Mouse (Mus musculus) right cerebral cortex, postnatal 25 days (tissue): ENCODE measurements around the gene Car10.

Source experiments
- DNase-seq: peaks from one replicate; pipeline ENCODE4 v3.0.0; 2022

Car10 gene

GRCm38 (mm10) chr11:93501671-93502070 is 403.8 kb downstream of the Car10 start:
- no peak for DNase-seq

GRCm38 (mm10) chr11:93502864-93503263 is 405.0 kb downstream of the Car10 start:
- no peak for DNase-seq

DNA sequence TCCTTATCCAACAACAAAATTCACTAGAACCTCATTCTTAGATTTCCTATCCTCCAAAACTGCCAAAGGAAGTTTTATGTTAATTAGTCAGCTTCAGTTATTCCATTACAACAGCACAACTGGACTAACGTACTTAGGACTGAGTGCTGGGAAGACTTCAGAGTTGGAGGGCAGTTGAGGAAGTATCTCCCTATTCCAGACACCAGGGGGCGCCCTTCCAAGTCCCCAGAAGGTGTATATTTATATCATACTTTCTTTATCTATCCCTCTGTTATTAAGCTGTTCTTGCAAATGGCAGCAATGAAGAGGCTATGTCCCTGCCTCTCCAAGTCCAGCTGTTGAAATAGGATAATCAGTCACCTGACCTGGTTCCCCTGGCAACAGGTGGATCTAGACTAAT is 405.6 kb downstream of the Car10 start:
- DNase-seq: no peak

DNA sequence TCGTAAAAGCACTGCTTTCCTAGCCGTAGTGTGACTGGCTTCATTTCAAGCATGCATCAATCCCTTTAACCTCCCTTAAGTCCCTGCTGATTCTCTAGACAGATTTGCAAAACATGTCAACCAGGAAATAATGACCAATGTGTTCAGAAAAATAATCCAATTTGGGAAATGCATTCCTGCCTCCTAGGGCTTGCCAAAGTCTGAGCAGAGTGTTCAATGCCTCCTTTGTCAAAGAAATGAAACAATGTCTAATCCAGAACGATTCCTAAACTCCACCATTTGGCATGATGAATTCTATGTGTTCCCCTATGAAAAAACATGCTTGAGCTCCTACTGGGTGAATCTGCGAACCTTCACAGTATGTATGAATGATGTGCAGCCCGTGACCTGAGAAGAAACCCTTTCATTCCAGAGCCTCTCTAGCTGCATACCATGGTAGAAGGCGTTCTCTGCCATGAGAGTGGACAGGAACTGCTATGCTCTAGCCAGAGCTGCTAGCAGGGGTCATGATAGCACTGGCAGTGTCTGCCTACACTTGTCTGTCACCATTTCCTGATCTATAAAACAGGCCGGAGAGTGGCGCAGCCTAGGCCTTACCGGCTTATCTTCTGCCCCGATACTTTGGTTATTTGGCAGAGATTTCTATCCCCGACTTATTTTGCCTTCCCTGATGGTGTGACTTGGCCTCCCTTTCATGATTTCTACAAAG is 411.9 kb downstream of the Car10 start:
- DNase-seq: no peak

DNA sequence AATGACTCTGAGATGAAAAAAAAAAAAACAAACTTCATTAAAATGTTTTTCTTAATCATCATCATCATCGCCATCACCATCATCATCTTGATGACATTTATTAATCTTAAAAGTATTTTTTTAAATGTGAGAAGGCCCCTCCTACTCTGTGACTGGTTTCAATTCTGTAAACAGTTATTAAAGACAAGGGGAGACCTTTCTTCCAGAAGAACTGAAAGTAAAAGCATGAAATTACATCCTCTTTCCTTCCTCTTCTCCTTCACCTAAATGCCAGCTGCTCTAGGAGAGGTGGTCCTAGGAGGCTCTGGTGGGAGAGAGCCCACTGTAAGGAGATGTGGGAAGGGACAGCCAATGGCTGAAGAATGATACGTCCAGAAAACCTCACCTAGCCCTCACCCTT is 415.0 kb downstream of the Car10 start:
- no peak for DNase-seq

GRCm38 (mm10) chr11:93514396-93514795 is 416.6 kb downstream of the Car10 start:
- no peak for DNase-seq

GRCm38 (mm10) chr11:93515566-93515965 is 417.7 kb downstream of the Car10 start:
- no peak for DNase-seq

- no peak for DNase-seq
Measured at GRCm38 (mm10) chr11:93516216-93516615, 418.4 kb downstream of the Car10 start.

- DNase-seq: no peak
Measured at GRCm38 (mm10) chr11:93516946-93517345, 419.1 kb downstream of the Car10 start.

GRCm38 (mm10) chr11:93522501-93522900 is 424.7 kb downstream of the Car10 start:
- no peak for DNase-seq

DNA sequence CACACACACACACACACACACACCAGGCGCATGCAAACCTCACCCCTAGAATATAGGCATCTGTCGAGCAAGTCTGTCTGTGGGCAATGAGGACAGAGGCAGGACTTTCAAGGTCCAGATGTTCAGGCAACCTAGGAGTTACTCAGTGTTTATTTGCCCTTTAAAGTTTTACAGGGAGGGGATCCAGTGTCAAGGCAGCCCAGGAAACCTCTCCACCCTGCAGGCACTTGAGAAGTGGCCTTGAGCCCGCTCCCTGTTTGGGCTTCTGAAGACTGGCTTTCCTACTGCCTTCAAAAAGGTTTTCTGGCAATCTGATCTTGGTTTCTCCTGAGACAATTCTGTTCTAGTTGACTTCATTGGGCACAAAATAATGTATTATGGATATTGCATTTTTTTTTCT is 428.1 kb downstream of the Car10 start:
- no peak for DNase-seq

- no peak for DNase-seq
Measured at GRCm38 (mm10) chr11:93531029-93531680, 433.3 kb downstream of the Car10 start.

DNA sequence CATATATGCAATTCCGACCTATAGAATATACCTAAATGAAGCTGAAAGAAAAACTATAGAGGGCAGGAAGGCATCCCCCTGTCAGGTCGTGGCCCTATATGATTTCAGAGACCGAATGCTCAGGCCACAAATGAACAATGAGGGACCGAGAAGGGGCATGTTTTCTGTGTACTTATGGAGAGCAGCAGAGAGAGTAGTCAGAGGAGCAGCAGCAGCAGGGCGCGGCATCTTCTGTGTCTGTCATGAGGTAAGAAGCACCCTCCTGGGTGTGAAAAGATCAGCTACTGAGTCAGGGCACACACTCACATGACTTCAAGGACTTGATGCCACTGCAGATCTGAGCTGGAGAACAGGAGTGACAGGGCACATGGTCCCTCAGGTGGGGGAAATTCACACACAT is 438.4 kb downstream of the Car10 start:
- DNase-seq: no peak

- DNase-seq: no peak
Measured at GRCm38 (mm10) chr11:93548904-93549303, 451.1 kb downstream of the Car10 start.

DNA sequence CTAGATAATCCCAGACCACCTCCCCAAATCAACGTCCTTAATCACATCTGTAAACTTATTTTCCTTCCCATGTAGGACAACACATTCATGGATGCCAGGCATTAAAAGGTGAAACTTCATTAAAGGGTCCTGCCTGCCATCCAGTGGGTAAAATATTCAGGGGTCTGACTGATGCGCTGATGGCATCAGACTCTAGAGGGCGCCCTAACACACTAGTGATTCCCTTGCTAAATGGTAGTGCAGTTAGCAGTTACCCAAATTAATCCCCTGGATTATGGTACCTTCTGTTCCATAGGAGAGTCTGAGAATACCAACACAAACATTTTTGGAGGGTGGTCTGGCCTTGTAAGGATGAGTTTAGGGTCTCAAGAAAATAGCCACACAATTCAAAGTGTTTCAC is 453.1 kb downstream of the Car10 start:
- no peak for DNase-seq

DNA sequence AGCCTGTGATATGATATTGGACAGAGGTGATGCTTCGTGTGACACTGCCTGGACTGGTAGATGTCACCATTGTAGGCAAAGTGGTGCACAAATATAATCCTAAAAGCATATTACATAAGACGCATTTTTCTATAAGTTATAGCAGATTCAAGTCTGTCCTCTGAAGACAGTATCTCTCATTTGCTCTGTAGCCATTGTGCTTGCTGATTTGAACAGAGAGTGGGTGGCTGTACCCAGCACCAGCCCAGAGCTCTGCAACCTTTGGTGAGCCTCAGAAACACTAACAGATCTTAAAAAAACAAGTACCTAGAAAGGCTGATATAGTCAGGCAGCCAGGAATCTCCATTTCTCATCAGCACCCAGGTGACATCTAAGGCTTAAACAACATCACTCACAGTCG is 461.3 kb downstream of the Car10 start:
- DNase-seq: no peak

DNA sequence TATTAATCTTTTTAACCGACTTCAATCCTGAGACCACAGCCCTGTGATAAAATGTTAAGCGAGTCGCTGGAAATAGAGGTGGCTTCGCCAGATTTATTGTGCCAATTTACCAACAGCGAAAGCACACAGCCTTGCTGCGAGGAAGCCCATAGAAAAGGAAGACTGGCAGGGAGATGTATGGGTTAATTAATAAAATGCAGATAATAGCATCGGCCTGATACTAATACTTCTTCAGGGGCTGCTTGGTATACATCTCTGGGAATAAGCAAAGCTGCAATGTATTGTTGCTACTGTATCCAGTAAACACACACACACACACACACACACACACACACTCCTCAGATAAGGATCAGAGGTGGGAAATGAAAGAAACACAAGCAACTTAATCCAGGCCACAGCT is 462.7 kb downstream of the Car10 start:
- DNase-seq: no peak

DNA sequence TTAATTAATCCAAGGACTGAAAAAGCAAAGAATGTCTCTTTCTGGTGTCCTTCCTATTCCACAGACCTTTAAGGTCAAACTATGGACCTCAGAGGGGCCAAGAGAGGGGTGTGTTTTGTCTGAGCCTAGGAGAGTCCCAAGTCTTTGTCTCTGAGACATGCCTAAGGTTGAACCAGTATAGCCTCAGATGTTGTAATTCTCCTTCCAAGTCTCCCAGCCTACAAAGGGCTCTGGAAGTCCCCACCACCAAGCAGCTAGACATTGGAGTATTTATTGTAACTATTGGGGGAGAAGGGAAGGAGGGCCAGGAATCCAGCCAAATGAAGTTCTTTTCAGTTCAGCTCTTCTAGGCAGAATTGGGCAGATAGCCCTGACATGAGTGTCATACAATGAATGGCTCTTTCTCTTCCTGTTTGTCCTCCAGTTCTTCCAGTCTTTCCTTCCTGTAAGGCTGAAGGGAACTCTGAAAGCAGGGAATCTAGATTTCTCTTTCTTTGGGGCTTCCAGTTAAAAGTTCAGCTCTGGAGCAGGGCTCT is 464.6 kb downstream of the Car10 start:
- no peak for DNase-seq

GRCm38 (mm10) chr11:93565756-93566155 is 467.9 kb downstream of the Car10 start:
- DNase-seq: peak; percentile 77

DNA sequence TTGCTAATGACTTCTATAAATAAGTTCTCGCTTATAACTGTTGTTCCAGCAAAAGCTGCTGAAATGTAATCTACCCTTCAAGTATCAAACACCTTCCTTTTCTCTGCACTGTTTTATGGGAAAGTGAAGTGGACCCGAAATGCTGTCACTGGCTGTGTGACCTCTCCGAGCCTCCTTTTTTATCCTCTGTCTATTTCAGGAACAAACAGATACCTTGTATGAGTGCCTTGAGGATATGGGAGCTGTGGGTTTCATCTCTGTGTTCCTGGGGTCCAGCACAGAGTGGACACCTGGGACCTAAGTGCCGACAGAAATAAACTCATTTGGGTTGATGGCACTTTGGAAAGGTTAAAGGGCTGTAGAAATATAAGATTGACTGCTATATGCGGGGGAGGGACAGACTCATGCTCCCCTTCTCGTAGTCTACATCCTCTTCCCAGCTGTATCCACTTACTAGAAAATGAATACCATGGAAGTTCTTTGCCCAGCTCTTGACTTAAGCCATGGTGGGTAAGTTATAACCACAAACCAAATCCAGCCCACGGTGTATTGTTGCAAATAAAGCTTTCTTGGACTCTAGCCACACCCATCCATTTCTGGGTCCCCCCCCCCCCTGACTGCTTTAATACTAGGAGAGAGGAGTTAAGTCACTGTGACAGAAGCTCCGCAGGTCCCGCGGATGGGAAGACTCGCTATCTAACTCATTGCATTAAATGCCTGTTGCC is 474.3 kb downstream of the Car10 start:
- DNase-seq: no peak

DNA sequence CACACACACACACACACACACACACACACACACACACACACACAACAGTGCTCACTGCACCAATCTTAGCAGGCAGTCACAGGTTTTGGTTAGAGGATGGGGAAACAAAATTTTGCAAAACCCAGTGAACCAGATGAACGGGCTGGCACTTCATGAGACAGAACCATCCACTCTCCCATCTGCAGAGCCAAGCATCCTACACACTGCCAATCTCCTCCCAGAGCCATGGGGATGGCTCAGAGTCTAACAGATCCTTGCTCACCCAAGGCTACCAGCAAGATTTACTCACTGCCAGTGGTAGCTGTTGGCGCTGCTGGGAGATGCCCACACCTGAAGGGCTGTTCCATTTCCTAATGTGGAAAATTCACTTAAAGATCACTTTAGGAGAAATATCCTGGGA is 479.6 kb downstream of the Car10 start:
- peak; percentile 54 for DNase-seq

DNA sequence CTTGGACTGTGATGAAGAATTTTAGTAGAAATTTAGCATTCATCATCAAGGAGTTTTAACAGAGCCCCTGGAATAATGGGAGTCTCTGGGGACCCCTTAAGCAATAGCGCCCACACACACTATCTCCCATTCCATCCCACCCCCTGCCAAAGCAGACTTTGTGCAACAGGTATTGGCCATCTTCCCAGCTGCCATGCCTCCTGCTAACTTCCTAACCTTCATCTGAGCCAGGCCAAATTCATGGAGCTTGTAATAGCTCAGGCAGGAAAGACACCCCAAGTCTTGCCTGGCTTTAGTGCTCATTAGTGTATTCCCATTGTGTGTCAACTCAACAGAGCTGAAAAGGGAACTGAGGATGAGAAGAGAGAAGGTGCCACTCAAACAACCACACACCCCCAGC is 481.8 kb downstream of the Car10 start:
- DNase-seq: no peak

DNA sequence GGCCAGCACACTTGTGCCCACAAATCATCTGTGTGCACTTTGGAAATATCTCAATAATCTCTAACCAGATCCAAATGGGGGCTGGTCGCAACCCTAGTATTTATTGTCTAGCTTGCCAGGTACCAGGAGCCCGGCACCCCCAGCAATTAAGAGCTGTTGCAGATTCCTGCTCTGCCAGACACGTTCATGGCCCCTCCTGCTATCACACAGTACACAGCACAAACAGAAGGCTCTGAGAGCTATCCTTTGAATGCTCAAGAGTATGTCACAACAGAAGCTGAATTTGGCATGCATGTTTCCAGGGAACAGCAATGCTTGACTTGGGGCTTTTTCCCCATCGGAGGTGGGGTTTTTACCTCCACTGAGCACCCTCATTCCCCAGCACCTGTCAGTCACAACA is 483.5 kb downstream of the Car10 start:
- DNase-seq: no peak

DNA sequence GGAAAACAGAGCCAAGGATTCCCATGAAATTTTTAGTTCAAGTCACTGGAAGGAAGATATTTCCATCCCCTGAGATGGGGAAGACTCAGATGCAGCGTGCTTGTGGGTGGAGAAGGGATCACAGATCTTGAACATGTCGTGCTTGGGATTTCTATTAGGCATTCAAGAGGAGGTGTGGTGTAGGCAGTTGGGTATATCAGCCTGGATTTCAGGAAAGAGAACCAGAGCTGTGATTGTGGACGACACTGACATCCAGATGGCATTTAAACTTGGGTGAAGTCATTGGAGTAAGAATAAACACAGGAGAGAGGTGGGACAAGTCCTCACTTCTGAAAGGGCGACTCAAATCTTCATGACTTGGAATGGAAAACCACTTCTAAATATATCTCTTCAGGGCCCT is 490.0 kb downstream of the Car10 start:
- DNase-seq: no peak
